Mouse (Mus musculus) urinary bladder, postnatal 36 days (tissue): ENCODE data around the gene Arhgef40.
A peak's percentile ranks its signal among the peaks of the same experiment; 100 is the strongest.

Experiments used
- DNase-seq, 2 experiments: peaks; one replicate each; pipeline ENCODE4 v3.0.0; 2022; ENCODE audit warnings: low spot score in 2 of 2, mixed read lengths in 1 of 2

Arhgef40 gene

GRCm38 (mm10) chr14:52003981-52004495 lies 19.5 kb downstream of the Arhgef40 start:
- no peak for DNase-seq

GRCm38 (mm10) chr14:52005141-52005540 lies 20.6 kb downstream of the Arhgef40 start:
- no peak for DNase-seq

- DNase-seq = no peak
Observed at GRCm38 (mm10) chr14:52005616-52006015, 21.1 kb downstream of the Arhgef40 start.

GRCm38 (mm10) chr14:52006241-52006640 lies 21.7 kb downstream of the Arhgef40 start:
- no peak for DNase-seq

GRCm38 (mm10) chr14:52006771-52007170 lies 22.3 kb downstream of the Arhgef40 start:
- no peak for DNase-seq

GRCm38 (mm10) chr14:52008321-52009203 lies 24.0 kb downstream of the Arhgef40 start:
- DNase-seq = peak; percentile 83 to 88

- no peak for DNase-seq
Observed at GRCm38 (mm10) chr14:52009361-52009760, 24.8 kb downstream of the Arhgef40 start.

- DNase-seq = no peak
Observed at GRCm38 (mm10) chr14:52009841-52010240, 25.3 kb downstream of the Arhgef40 start.

GRCm38 (mm10) chr14:52010446-52011111 lies 26.1 kb downstream of the Arhgef40 start:
- DNase-seq = no peak

GRCm38 (mm10) chr14:52011683-52012082 lies 27.2 kb downstream of the Arhgef40 start:
- DNase-seq = no peak

- DNase-seq = no peak
Observed at GRCm38 (mm10) chr14:52012085-52012484, 27.6 kb downstream of the Arhgef40 start.

- no peak for DNase-seq
Observed at GRCm38 (mm10) chr14:52012553-52012952, 28.0 kb downstream of the Arhgef40 start.

- DNase-seq = no peak
Observed at GRCm38 (mm10) chr14:52013021-52013610, 28.6 kb downstream of the Arhgef40 start.

- DNase-seq = no peak
Observed at GRCm38 (mm10) chr14:52013771-52014219, 29.3 kb downstream of the Arhgef40 start.

GRCm38 (mm10) chr14:52014271-52014760 lies 29.8 kb downstream of the Arhgef40 start:
- DNase-seq = no peak

- DNase-seq = peak; percentile 43 to 70
Observed at GRCm38 (mm10) chr14:52014761-52015311, 30.3 kb downstream of the Arhgef40 start.

- DNase-seq = no peak
Observed at GRCm38 (mm10) chr14:52015445-52016100, 31.1 kb downstream of the Arhgef40 start, which contains the start of gene Tmem253. Gene Tmem253 (plus strand): TSS chr14:52015658.

GRCm38 (mm10) chr14:52016625-52017405 lies 32.3 kb downstream of the Arhgef40 start:
- no peak for DNase-seq

- no peak for DNase-seq
Observed at GRCm38 (mm10) chr14:52017662-52018061, 33.1 kb downstream of the Arhgef40 start.
